Mouse (Mus musculus): ENCODE data around the gene Fam120a. TPM values are rescaled to one million over a fixed set of nuclear protein-coding genes. Genes with fewer than 3 reads are reported as not detected.

Gene Fam120a
- polyA plus RNA-seq, 1 experiment: 60.7 TPM

DNA sequence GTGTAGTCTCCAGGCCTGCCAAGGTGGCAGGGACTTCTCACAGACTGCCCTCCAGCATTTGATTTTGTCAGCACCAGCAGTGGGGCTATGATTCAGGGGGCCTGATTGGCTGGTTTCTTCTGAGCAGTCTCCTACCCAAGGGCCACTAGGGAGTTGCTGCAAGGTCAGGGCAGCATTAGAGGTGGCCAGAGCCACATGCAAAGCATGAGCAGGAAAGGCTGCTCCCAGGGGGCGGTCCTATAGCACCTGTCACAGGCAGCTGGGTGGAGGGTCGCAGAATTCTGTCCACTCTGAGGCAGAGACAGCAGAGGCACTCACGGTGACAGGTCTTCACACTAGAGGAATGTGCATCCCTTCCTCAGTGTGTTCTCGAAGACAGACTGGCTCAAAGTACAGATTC is 109.0 kb downstream of the Fam120a start:
- Histone ChIP-seq H3K9me3 (no peaks in the 10 kb centered on the region), H3K4me3 (replicated peaks) (peak overlapping the region; percentile 51), H3K27me3 (replicated peaks) (no peaks in the 10 kb centered on the region), H3K36me3 (replicated peaks; ENCODE audit: low read length) (peaks cover 28% of the 10 kb centered on the region), H3K4me1 (peaks cover 92% of the 10 kb centered on the region)
- TF ChIP-seq FLI1 (IDR thresholded peaks at IDR 0.05; ENCODE audit: low read length) (no peak), GATA1 (IDR thresholded peaks at IDR 0.05; ENCODE audit: borderline replicate concordance, low read length) (no peak)

GRCm38 (mm10) chr13:48858054-48858453 is 109.8 kb downstream of the Fam120a start:
- Histone ChIP-seq H3K36me3 (replicated peaks; ENCODE audit: low read length) (peaks cover 28% of the 10 kb centered on the region), H3K4me3 (replicated peaks) (peak overlapping the region; percentile 23), H3K27me3 (replicated peaks) (no peaks in the 10 kb centered on the region), H3K4me1 (peaks cover 90% of the 10 kb centered on the region), H3K9me3 (no peaks in the 10 kb centered on the region)
- TF ChIP-seq GATA1 (IDR thresholded peaks at IDR 0.05; ENCODE audit: borderline replicate concordance, low read length) (no peak), FLI1 (IDR thresholded peaks at IDR 0.05; ENCODE audit: low read length) (no peak)

- TF ChIP-seq GATA1 (IDR thresholded peaks at IDR 0.05; ENCODE audit: borderline replicate concordance, low read length) (no peak), FLI1 (IDR thresholded peaks at IDR 0.05; ENCODE audit: low read length) (no peak)
- Histone ChIP-seq H3K36me3 (replicated peaks; ENCODE audit: low read length) (peaks cover 28% of the 10 kb centered on the region), H3K27me3 (replicated peaks) (no peaks in the 10 kb centered on the region), H3K9me3 (no peaks in the 10 kb centered on the region), H3K4me3 (replicated peaks) (no peak overlapping the region), H3K4me1 (peaks cover 87% of the 10 kb centered on the region)
Measured at GRCm38 (mm10) chr13:48857246-48857932, 110.4 kb downstream of the Fam120a start.

DNA sequence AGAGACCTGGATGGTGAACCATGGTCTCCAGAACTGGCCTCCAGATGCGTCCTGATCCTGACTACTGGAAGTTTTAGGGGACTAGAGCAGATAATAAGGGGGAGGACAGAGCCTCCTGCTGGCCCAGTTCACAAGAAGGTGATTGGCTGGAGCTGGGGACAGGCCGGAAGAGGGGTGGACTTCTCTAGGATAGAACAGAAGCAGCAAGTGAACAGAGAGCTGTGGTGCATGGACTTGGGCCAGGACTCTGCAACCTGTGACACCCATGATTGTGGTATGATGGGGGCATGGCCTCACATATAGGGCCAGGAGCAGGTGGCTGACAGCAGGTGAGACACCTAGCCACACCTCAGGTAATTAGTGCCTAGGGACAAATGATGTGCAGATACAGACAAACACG is 113.9 kb downstream of the Fam120a start:
- Histone ChIP-seq H3K36me3 (replicated peaks; ENCODE audit: low read length) (peaks cover 28% of the 10 kb centered on the region), H3K27me3 (replicated peaks) (no peaks in the 10 kb centered on the region), H3K4me3 (replicated peaks) (no peak overlapping the region), H3K9me3 (no peaks in the 10 kb centered on the region), H3K4me1 (peaks cover 80% of the 10 kb centered on the region)
- TF ChIP-seq FLI1 (IDR thresholded peaks at IDR 0.05; ENCODE audit: low read length) (no peak), GATA1 (IDR thresholded peaks at IDR 0.05; ENCODE audit: borderline replicate concordance, low read length) (no peak)

- H3K27me3 ChIP-seq (replicated peaks): no peaks in the 10 kb centered on the region
- H3K4me3 ChIP-seq (replicated peaks): no peak overlapping the region
- H3K9me3 ChIP-seq: no peaks in the 10 kb centered on the region
- TF ChIP-seq FLI1 (IDR thresholded peaks at IDR 0.05; ENCODE audit: low read length) (no peak), GATA1 (IDR thresholded peaks at IDR 0.05; ENCODE audit: borderline replicate concordance, low read length) (no peak)
- H3K36me3 ChIP-seq (replicated peaks; ENCODE audit: low read length): peaks cover 25% of the 10 kb centered on the region
- peaks cover 78% of the 10 kb centered on the region for H3K4me1 ChIP-seq
Measured at GRCm38 (mm10) chr13:48853475-48853874, 114.3 kb downstream of the Fam120a start.

DNA sequence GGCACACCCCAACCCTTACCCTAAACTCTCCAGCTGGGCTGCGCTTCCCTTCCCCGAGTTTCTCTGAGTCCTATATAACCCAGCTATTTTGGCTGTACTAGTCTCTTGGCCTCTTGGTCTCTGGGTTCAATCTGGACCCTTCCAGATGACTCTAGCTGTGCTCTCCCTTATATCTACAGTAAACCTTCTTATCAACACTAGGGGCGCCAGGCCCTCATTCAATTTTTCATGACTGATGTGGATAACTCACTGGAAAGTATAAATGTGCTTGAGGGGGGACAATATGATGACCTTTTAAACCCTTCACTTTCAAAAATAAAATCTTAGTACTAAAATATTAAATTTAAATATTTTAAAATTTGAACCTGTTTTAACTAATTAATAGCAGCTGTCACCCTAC is 115.0 kb downstream of the Fam120a start:
- Histone ChIP-seq H3K4me3 (replicated peaks) (no peak overlapping the region), H3K4me1 (peaks cover 77% of the 10 kb centered on the region), H3K27me3 (replicated peaks) (no peaks in the 10 kb centered on the region), H3K9me3 (no peaks in the 10 kb centered on the region), H3K36me3 (replicated peaks; ENCODE audit: low read length) (peaks cover 23% of the 10 kb centered on the region)
- TF ChIP-seq FLI1 (IDR thresholded peaks at IDR 0.05; ENCODE audit: low read length) (no peak), GATA1 (IDR thresholded peaks at IDR 0.05; ENCODE audit: borderline replicate concordance, low read length) (no peak)

GRCm38 (mm10) chr13:48851719-48852118 is 116.1 kb downstream of the Fam120a start:
- Histone ChIP-seq H3K9me3 (no peaks in the 10 kb centered on the region), H3K4me3 (replicated peaks) (no peak overlapping the region), H3K4me1 (peaks cover 74% of the 10 kb centered on the region), H3K36me3 (replicated peaks; ENCODE audit: low read length) (peaks cover 19% of the 10 kb centered on the region), H3K27me3 (replicated peaks) (no peaks in the 10 kb centered on the region)
- no peak for TF ChIP-seq FLI1 (IDR thresholded peaks at IDR 0.05; ENCODE audit: low read length)
- no peak for TF ChIP-seq GATA1 (IDR thresholded peaks at IDR 0.05; ENCODE audit: borderline replicate concordance, low read length)

GRCm38 (mm10) chr13:48850771-48851170 is 117.0 kb downstream of the Fam120a start:
- Histone ChIP-seq H3K36me3 (replicated peaks; ENCODE audit: low read length) (peaks cover 17% of the 10 kb centered on the region), H3K27me3 (replicated peaks) (no peaks in the 10 kb centered on the region), H3K9me3 (no peaks in the 10 kb centered on the region), H3K4me3 (replicated peaks) (no peak overlapping the region), H3K4me1 (peaks cover 76% of the 10 kb centered on the region)
- TF ChIP-seq FLI1 (IDR thresholded peaks at IDR 0.05; ENCODE audit: low read length) (no peak), GATA1 (IDR thresholded peaks at IDR 0.05; ENCODE audit: borderline replicate concordance, low read length) (no peak)

GRCm38 (mm10) chr13:48850326-48850725 is 117.5 kb downstream of the Fam120a start:
- H3K27me3 ChIP-seq (replicated peaks): no peaks in the 10 kb centered on the region
- peaks cover 76% of the 10 kb centered on the region for H3K4me1 ChIP-seq
- no peaks in the 10 kb centered on the region for H3K9me3 ChIP-seq
- no peak overlapping the region for H3K4me3 ChIP-seq (replicated peaks)
- peaks cover 13% of the 10 kb centered on the region for H3K36me3 ChIP-seq (replicated peaks; ENCODE audit: low read length)
- TF ChIP-seq GATA1 (IDR thresholded peaks at IDR 0.05; ENCODE audit: borderline replicate concordance, low read length) (no peak), FLI1 (IDR thresholded peaks at IDR 0.05; ENCODE audit: low read length) (no peak)

DNA sequence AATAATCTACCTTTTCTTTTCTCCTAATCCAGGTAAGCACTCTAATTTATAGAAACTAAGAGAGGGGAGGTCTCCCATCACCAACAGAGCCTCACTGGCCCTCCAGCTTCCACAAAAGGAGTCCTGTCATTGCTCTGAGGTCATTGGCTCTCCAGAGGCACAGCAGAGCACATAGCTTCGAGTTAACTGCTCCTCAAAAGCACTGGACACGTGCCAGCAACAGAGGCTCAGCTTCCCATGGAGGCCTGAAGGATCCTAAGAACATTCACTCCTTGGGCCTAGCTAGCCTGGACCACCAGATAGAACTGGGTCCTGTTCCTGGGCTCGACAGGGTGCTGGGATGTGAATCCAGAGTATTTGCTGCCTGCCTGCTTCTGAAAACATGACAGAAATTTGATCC is 118.7 kb downstream of the Fam120a start:
- no peak for TF ChIP-seq GATA1 (IDR thresholded peaks at IDR 0.05; ENCODE audit: borderline replicate concordance, low read length)
- TF ChIP-seq FLI1 (IDR thresholded peaks at IDR 0.05; ENCODE audit: low read length): no peak
- Histone ChIP-seq H3K36me3 (replicated peaks; ENCODE audit: low read length) (peaks cover 10% of the 10 kb centered on the region), H3K4me1 (peaks cover 71% of the 10 kb centered on the region), H3K27me3 (replicated peaks) (no peaks in the 10 kb centered on the region), H3K9me3 (no peaks in the 10 kb centered on the region), H3K4me3 (replicated peaks) (no peak overlapping the region)

Measured in megakaryocyte, embryonic 14.5 days (primary cell).